Mouse (Mus musculus) Patski (cell line): ENCODE results near the gene Tes3-ps. TPM values are rescaled to one million over a fixed set of nuclear protein-coding genes. Genes with fewer than 3 reads are reported as not detected.

ENCODE experiments used
- ATAC-seq: fragments of 100-300 bp; one replicate; pipeline ENCODE4 v1.8.0; 2021
- CTCF ChIA-PET: fragments of 350-600 bp; sonication (Branson Sonifier 250); formaldehyde crosslinking; loops from one replicate; lab custom pipeline; 2022; ENCODE audit warnings: inconsistent platforms; lab: Charles Lee
- POLR2A ChIA-PET: fragments of 350-600 bp; sonication (Branson Sonifier 250); formaldehyde crosslinking; loops from one replicate; lab custom pipeline; 2022; ENCODE audit warnings: antibody characterized with exemption, inconsistent platforms; lab: Charles Lee
- DNase-seq: peaks from one replicate; pipeline ENCODE4 v3.0.0-alpha.2; 2011; ENCODE audit warnings: low read depth, low spot score
- H3K27me3 ChIP-seq: fragments of 371-371 bp; one replicate; pipeline ENCODE4 v1.5.1; 2021
- CTCF ChIP-seq: fragments of 100-300 bp; IDR thresholded peaks from one replicate; pipeline ENCODE4 v1.5.1; 2021
- in situ Hi-C: fragments of 300-500 bp; cut with MboI; formaldehyde crosslinking; loops from 3 replicates; pipeline ENCODE4 v1.11.1; 2018; ENCODE audit warnings: low pct_unique_long_range_greater_than_20kb, mixed read lengths
- polyA plus RNA-seq: library from polyadenylated mRNA; unstranded; gene quantifications from one replicate; pipeline ENCODE4 v1.2.3, GENCODE M21; 2021

Gene Tes3-ps
- polyA plus RNA-seq, 1 experiment from 2014 or later: 5.1 TPM

DNA sequence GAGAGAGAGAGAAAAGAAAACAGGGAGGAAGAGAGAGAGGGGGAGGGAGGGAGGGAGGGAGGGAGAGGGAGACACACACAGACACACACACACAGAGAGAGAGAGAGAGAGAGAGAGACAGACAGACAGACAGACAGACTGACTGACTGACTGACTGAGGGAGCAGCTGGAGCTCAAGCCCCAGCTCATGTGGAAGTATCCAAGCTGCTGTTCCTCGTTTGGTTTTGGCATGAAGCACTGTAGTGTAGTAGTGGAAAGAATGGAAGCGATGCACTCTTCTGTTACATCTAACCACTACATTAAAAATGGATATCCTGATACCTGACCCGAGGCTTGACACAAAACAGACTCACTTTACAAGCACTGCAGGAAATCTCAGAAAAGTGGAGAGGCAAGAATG lies 52.5 kb downstream of the Tes3-ps start:
- no peak for ATAC-seq
- no peaks in the 10 kb centered on the region for H3K27me3 ChIP-seq
- CTCF ChIA-PET: interaction anchor here (1.5 kb wide), 1 partner anchor 76 kb away, joined by 3 read pairs; no protein-coding TSS in a partner anchor
- in situ Hi-C loops: no loop called here
- no peak for TF ChIP-seq CTCF
- POLR2A ChIA-PET: no interaction called here
- no peak for DNase-seq

Other genes with a start within 250 kb of the Tes3-ps start
- not detected for gene Susd3, start 244.6 kb upstream of the Tes3-ps start, polyA plus RNA-seq
- 79.4 TPM for gene Fgd3, start 173.0 kb upstream of the Tes3-ps start, polyA plus RNA-seq
- gene Bicd2, start 151.7 kb upstream of the Tes3-ps start, polyA plus RNA-seq: 45.2 TPM
- 14.1 TPM for gene Ippk, start 72.1 kb upstream of the Tes3-ps start, polyA plus RNA-seq
- 0.10 TPM for gene Ecm2, start 11.5 kb downstream of the Tes3-ps start, polyA plus RNA-seq
- gene Aspn, start 51.1 kb downstream of the Tes3-ps start, polyA plus RNA-seq: not detected
- gene Omd, start 89.1 kb downstream of the Tes3-ps start, polyA plus RNA-seq: 12.8 TPM
- gene Ogn, start 114.7 kb downstream of the Tes3-ps start, polyA plus RNA-seq: 235 TPM
- 9.1 TPM for gene Cenpp, start 159.5 kb downstream of the Tes3-ps start, polyA plus RNA-seq
- 15.0 TPM for gene Nol8, start 159.8 kb downstream of the Tes3-ps start, polyA plus RNA-seq
- 109 TPM for gene Iars, start 188.8 kb downstream of the Tes3-ps start, polyA plus RNA-seq